Mouse (Mus musculus) yolk sac, embryonic 10.5 days (tissue): Measurements from ENCODE around the gene Tmem117.

Experiments used
- DNase-seq: peaks from one replicate; pipeline ENCODE4 v3.0.0-alpha.2; 2017; ENCODE audit warnings: low spot score

Gene Tmem117

GRCm38 (mm10) chr15:95145118-95145517 is 516.1 kb downstream of the Tmem117 start:
- DNase-seq, result no peak
